Mouse (Mus musculus) central nervous system, embryonic 11.5 days (tissue): ENCODE data around the gene 4930519P11Rik. TPM values are rescaled to one million over a fixed set of nuclear protein-coding genes. Genes with fewer than 3 reads are reported as not detected.

Experiments used
- polyA plus RNA-seq: library from polyadenylated mRNA; depleted of rRNA; stranded (reverse); fragments of >200 nt; gene quantifications from 2 replicates; pipeline ENCODE4 v1.2.3, GENCODE M21; 2012; rRNA removed

4930519P11Rik gene
- polyA plus RNA-seq: 0.12 and 0.62 TPM in 2 replicates

GRCm38 (mm10) chr2:154613118-154614115 lies at the start of gene 4930519P11Rik, which contains the start of gene Zfp341:
TSS of gene 4930519P11Rik (minus strand) at chr2:154613437.
TSS of gene Zfp341 (plus strand) at chr2:154613297.

GRCm38 (mm10) chr2:154651363-154651762 lies 38.1 kb upstream of the 4930519P11Rik start, which contains the start of gene Chmp4b:
TSS of gene Chmp4b (plus strand) at chr2:154651705.

GRCm38 (mm10) chr2:154603638-154604153 lies 9.5 kb downstream of the 4930519P11Rik start, which contains the start of gene Pxmp4:
TSS of gene Pxmp4 (minus strand) at chr2:154603708.

GRCm38 (mm10) chr2:154569836-154570286 lies 43.4 kb downstream of the 4930519P11Rik start, which contains the start of gene E2f1:
TSS of gene E2f1 (minus strand) at chr2:154569892.

Other genes starting within 250 kb of the 4930519P11Rik start
- 8.3 and 20.3 TPM in 2 replicates for gene Cdk5rap1, start 240.4 kb downstream of the 4930519P11Rik start, polyA plus RNA-seq
- gene Snta1, start 205.3 kb downstream of the 4930519P11Rik start, polyA plus RNA-seq: 6.9 and 7.2 TPM in 2 replicates
- 37.0 and 44.4 TPM in 2 replicates for gene Cbfa2t2, start 177.0 kb downstream of the 4930519P11Rik start, polyA plus RNA-seq
- gene 1700003F12Rik, start 66.4 kb downstream of the 4930519P11Rik start, polyA plus RNA-seq: 0.88 and 2.4 TPM in 2 replicates
- gene Actl10, start 61.7 kb downstream of the 4930519P11Rik start, polyA plus RNA-seq: 0.04 and 0.05 TPM in 2 replicates
- 6.5 and 8.6 TPM in 2 replicates for gene Necab3, start 54.5 kb downstream of the 4930519P11Rik start, polyA plus RNA-seq
- gene E2f1, start 43.5 kb downstream of the 4930519P11Rik start, polyA plus RNA-seq: 50.5 and 65.5 TPM in 2 replicates
- 6.1 and 11.0 TPM in 2 replicates for gene Pxmp4, start 9.7 kb downstream of the 4930519P11Rik start, polyA plus RNA-seq
- 4.3 and 7.4 TPM in 2 replicates for gene Zfp341, start 140 bp downstream of the 4930519P11Rik start, polyA plus RNA-seq
- 172 and 326 TPM in 2 replicates for gene Chmp4b, start 38.3 kb upstream of the 4930519P11Rik start, polyA plus RNA-seq
- not detected in 2 replicates for gene Gm14214, start 156.6 kb upstream of the 4930519P11Rik start, polyA plus RNA-seq
- gene Raly, start 177.7 kb upstream of the 4930519P11Rik start, polyA plus RNA-seq: 393 and 415 TPM in 2 replicates
- gene a, start 178.0 kb upstream of the 4930519P11Rik start, polyA plus RNA-seq: 4.1 and 9.6 TPM in 2 replicates